Mouse (Mus musculus) myocyte (in vitro differentiated cells): ENCODE measurements around the gene Unc5c.

Experiments
- E2F4 ChIP-seq: IDR thresholded peaks from one replicate; pipeline ENCODE4 v1.6.1; 2011; ENCODE audit warnings: mild to moderate bottlenecking, control low read depth, moderate library complexity; ENCODE audit not compliant: insufficient read depth
- POLR2A ChIP-seq: IDR thresholded peaks from one replicate; pipeline ENCODE4 v1.6.1; 2011; ENCODE audit warnings: low read depth, mild to moderate bottlenecking, control low read depth, moderate library complexity; ENCODE audit not compliant: insufficient read length
- REST ChIP-seq: IDR thresholded peaks from one replicate; pipeline ENCODE4 v1.6.1; 2011; ENCODE audit warnings: mild to moderate bottlenecking, control low read depth, moderate library complexity; ENCODE audit not compliant: insufficient read depth, insufficient read length

- no peak for TF ChIP-seq E2F4
- TF ChIP-seq REST: no peak
- no peak for TF ChIP-seq POLR2A
Observed at GRCm38 (mm10) chr3:141637900-141638299, 172.9 kb downstream of the Unc5c start.
